Mouse (Mus musculus) intestine, embryonic 15.5 days (tissue): ENCODE data around the gene 4930544D05Rik. TPM values are rescaled to one million over a fixed set of nuclear protein-coding genes. Genes with fewer than 3 reads are reported as not detected.
A peak's percentile ranks its signal among the peaks of the same experiment; 100 is the strongest.

Source experiments
- ATAC-seq: fragments of 200-750 bp; cut with Nextera tagmentation; 2 replicates; pipeline ENCODE4 v1.8.0; 2017; ENCODE audit warnings: moderate TSS enrichment, moderate library complexity
- H3K27ac ChIP-seq: fragments of 300-500 bp; sonication (generic); 2 replicates; pipeline ENCODE4 v1.5.1; 2015; ENCODE audit warnings: mild to moderate bottlenecking, inconsistent platforms
- H3K27me3 ChIP-seq: fragments of 300-500 bp; sonication (generic); replicated peaks from 2 replicates; pipeline ENCODE4 v1.6.1; 2015; ENCODE audit warnings: inconsistent platforms
- H3K36me3 ChIP-seq: fragments of 300-500 bp; sonication (generic); 2 replicates; pipeline ENCODE4 v1.6.1; 2015; ENCODE audit warnings: inconsistent platforms
- H3K4me1 ChIP-seq: fragments of 300-500 bp; sonication (generic); replicated peaks from 2 replicates; pipeline ENCODE4 v1.6.1; 2015; ENCODE audit warnings: inconsistent platforms
- H3K4me2 ChIP-seq: fragments of 300-500 bp; sonication (generic); replicated peaks from 2 replicates; pipeline ENCODE4 v1.6.1; 2015; ENCODE audit warnings: mild to moderate bottlenecking, inconsistent platforms
- H3K4me3 ChIP-seq: fragments of 300-500 bp; sonication (generic); replicated peaks from 2 replicates; pipeline ENCODE4 v1.5.1; 2015; ENCODE audit warnings: inconsistent platforms
- H3K9ac ChIP-seq: fragments of 300-500 bp; sonication (generic); 2 replicates; pipeline ENCODE4 v1.6.1; 2015; ENCODE audit warnings: inconsistent platforms
- H3K9me3 ChIP-seq: fragments of 300-500 bp; sonication (generic); 2 replicates; pipeline ENCODE4 v1.6.1; 2016; ENCODE audit warnings: inconsistent platforms
- WGBS: fragments of 180-500 bp; shearing (Covaris S2); methylation state at CpG from one replicate; pipeline ENCODE4 v1.1.7; 2015; 5-methylcytosine and 5-hydroxymethylcytosine counted together
- polyA plus RNA-seq: library from polyadenylated mRNA; unstranded; fragments of >200 nt; fragmentation: Nextera tagmentation; extraction: Ambion mirVana; gene quantifications from 2 replicates; pipeline ENCODE4 v1.2.1, GENCODE M21; 2015

4930544D05Rik gene
- polyA plus RNA-seq, 1 experiment from 2014 or later, result not detected

DNA sequence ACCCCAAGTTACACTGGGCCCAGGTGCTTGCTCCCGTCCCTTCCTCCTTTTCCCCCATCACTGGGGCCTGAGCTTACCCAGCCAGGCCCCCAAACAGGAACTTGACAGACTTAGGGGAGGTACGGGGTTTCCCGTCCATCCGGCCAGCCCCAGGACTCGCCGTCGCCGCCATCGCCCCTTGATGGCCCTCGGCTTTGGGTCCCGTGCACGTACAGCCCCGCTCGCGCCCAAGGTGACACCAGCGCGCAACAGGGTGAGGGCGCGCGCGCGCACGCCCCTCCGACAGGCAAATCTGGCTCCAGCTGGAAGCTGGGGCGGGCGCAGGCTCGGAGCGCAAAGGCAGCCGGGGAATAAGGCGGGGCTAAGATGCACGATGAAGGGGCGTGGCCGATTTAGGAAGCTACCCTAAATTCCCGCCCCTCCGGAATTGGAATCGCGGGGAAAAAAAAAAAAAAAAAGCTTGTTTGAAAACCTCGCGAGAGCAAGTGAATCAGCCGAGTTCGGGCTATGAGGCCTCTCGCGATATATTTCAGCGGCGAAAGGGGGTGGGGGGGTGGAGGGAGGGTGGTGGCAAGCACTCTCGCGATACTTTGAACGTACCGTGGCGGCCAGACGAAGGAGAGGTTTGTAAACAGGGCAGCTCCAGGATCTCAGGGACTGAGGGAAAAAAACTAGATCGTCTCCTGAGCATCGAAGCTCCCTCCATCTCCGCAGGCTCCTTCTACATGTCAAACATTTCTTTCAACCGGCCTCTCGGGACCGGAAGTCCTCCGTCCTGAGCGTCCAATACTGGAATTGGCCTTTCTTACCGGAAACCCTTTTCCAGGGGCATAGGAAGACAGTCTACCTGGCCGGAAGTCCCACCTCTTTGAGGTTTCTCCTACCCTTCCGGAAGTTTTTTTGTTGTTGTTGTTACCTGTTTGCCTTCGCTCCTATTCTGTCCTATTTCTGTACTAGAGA, 31.3 kb downstream of the 4930544D05Rik start, which contains the start of the genes Rnf167 and Slc25a11:
Gene Rnf167 (plus strand): TSS at position 545 of the 960 bp plus-strand sequence.
Gene Slc25a11 (minus strand): TSS at position 789 of the 960 bp plus-strand sequence.
- H3K36me3 ChIP-seq, result peaks cover 29% of the 10 kb centered on the region
- no peaks in the 10 kb centered on the region for H3K27me3 ChIP-seq
- peak within 1 kb of the TSS; percentile 96 for H3K27ac ChIP-seq
- peak; percentile 91 for ATAC-seq
- H3K9ac ChIP-seq, result peak within 1 kb of the TSS; percentile 90
- H3K4me2 ChIP-seq, result peak within 1 kb of the TSS; percentile 91
- no peaks in the 10 kb centered on the region for H3K9me3 ChIP-seq
- WGBS, result under 1% methylated on average over 63 of the region's 63 CpGs
- peak within 1 kb of the TSS; percentile 67 for H3K4me3 ChIP-seq
- peaks cover 41% of the 10 kb centered on the region for H3K4me1 ChIP-seq

DNA sequence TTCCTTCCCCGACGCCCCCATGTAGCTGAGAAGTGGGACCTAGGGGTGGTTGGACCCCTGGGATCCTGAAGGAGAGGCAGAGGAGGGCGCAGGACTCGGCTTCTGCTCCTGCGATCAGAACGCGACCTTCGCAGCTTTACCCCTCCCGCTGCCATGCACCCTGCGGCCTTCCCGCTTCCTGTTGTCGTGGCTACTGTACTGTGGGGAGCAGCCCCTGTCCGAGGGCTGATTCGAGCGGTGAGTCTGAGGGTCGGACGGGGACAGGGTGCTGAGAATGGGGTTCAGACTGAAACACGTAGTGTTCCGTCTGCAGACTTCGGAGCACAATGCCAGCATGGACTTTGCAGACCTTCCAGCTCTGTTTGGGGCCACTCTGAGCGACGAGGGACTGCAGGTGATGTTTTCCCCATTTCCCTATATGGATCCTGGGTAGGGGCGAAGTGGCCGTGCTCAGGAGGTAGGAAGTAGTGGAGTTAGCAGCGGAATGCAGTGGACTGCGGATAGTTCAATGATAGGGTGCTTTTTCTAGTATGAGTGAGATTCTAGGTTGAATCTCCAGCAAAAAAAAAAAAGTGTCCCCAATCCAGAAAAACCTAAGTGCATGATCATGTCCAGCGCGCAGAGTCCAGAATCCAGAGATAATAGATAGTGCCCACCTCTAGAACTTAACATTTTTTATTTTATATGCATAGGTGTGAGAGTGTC, 32.2 kb downstream of the 4930544D05Rik start:
- Histone ChIP-seq H3K9ac (peak overlapping the region; percentile 90), H3K4me1 (peaks cover 48% of the 10 kb centered on the region), H3K36me3 (peaks cover 38% of the 10 kb centered on the region), H3K27ac (peak overlapping the region; percentile 96), H3K4me2 (peak overlapping the region; percentile 91), H3K27me3 (no peaks in the 10 kb centered on the region), H3K4me3 (peak overlapping the region; percentile 67), H3K9me3 (no peaks in the 10 kb centered on the region)
- peak; percentile 37 for ATAC-seq
- 2% methylated on average over 28 of the region's 28 CpGs for WGBS

DNA sequence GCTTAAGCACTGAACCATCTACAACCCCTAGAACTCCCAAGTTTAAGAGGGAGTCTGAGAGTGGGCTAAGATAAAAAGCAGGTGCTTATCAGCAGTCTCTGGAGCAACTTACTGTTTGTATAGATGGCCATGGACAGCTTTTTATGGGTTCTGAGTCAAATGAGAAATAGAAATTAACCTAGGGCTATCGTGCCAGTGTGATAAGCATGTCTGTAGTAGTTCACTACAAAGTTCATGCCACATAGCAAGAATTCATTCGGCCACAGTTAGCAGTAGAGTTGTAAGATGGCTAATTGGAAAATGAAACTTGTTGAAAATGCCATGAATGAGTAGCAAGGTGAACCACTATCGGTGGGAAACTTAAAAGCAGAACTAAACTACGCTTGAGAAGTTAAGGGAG, 32.9 kb downstream of the 4930544D05Rik start:
- Histone ChIP-seq H3K9me3 (no peaks in the 10 kb centered on the region), H3K27ac (peak overlapping the region; percentile 96), H3K4me3 (peak overlapping the region; percentile 67), H3K4me1 (peaks cover 48% of the 10 kb centered on the region), H3K9ac (peak overlapping the region; percentile 90), H3K36me3 (peaks cover 38% of the 10 kb centered on the region), H3K4me2 (peak overlapping the region; percentile 91), H3K27me3 (no peaks in the 10 kb centered on the region)
- 63% methylated on average over 4 of the region's 4 CpGs for WGBS
- no peak for ATAC-seq

DNA sequence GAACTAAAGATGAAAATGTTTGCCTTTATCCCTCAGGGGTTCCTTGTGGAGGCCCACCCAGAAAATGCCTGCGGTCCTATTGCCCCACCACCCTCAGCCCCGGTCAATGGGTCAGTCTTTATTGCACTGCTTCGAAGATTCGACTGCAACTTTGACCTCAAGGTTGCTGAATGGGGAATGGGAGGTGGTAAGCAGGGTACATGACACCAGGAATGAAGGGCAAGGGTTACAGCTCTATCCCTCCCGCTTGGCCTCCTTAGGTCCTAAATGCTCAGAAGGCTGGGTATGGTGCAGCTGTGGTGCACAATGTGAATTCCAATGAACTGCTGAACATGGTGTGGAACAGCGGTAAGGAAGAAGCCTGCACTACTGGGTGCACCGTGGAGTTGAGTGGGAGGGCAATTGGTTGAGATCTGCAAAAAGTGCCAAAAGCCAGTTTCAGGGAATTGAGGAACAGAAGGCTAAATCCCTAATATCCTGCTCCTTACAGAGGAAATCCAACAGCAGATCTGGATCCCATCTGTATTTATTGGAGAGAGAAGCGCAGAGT, 33.6 kb downstream of the 4930544D05Rik start:
- Histone ChIP-seq H3K4me2 (peak overlapping the region; percentile 91), H3K4me3 (peak overlapping the region; percentile 10), H3K9ac (no peak overlapping the region), H3K4me1 (peaks cover 48% of the 10 kb centered on the region), H3K36me3 (peaks cover 36% of the 10 kb centered on the region), H3K9me3 (no peaks in the 10 kb centered on the region), H3K27me3 (no peaks in the 10 kb centered on the region), H3K27ac (0 out of 2 replicates have a peak overlapping the region, but pooled peaks have one; percentile 32)
- WGBS, result 72% methylated on average over 8 of the region's 8 CpGs
- no peak for ATAC-seq

DNA sequence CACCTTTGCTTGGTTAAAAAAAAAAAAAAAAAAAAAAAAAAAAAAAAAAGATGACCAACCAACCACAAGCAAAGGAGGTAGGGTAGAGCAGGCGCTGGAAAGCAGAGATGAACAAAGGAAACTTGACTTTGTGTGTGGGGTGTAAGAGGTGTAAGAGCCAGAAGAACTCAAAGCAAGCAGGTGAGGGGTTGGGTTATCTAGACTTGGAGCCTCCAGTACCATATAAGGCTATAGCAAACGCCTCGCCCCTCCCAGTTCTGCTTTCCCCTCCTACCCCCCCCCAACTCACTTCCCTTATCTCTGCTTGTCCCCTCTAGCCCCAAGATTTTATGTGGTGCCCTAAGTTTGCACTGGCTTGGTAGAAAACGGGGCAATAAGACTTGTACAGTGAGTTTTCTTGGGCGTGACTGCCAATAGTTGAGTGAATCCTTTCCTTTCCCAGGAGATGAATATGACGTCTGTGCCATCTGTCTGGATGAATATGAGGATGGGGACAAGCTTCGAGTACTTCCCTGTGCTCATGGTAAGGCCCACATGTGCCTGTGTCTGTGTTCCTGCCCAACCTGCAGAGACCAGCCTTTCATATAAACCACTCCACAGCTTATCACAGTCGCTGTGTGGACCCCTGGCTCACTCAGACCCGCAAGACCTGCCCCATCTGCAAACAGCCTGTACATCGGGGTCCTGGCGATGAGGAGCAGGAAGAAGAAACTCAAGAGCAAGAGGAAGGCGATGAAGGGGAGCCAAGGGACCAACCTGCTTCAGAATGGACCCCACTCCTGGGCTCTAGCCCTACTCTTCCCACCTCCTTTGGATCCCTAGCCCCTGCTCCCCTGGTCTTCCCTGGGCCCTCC, 34.9 kb downstream of the 4930544D05Rik start:
- no peak for ATAC-seq
- H3K4me1 ChIP-seq, result peaks cover 45% of the 10 kb centered on the region
- H3K4me2 ChIP-seq, result peak overlapping the region; percentile 87
- peak overlapping the region; percentile 12 for H3K4me3 ChIP-seq
- WGBS, result 65% methylated on average over 12 of the region's 12 CpGs
- H3K27ac ChIP-seq, result peak overlapping the region; percentile 68
- H3K27me3 ChIP-seq, result no peaks in the 10 kb centered on the region
- peak overlapping the region; percentile 18; the same call in 1 of the 2 replicates for H3K9ac ChIP-seq
- H3K36me3 ChIP-seq, result peaks cover 29% of the 10 kb centered on the region
- no peaks in the 10 kb centered on the region for H3K9me3 ChIP-seq

DNA sequence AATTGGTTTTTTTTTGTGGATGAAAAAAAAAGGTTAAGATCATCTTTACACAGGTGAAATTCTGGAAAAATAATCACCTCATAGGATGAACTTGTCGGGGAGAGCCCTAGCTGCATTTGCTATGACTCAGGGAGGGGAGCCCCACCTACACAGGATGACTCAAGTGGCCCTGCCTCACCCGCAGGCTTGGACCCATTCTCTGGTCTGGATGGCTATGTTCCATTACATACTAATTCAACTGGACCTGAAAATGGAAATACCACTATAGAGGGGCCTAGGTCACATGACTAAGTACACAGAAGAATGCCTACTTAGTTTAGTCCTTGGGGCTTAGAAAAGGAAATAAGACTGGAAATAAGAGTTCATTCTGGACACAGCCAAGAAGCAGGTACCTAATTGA, 35.7 kb downstream of the 4930544D05Rik start:
- peaks cover 43% of the 10 kb centered on the region for H3K4me1 ChIP-seq
- 61% methylated on average over 2 of the region's 2 CpGs for WGBS
- H3K27ac ChIP-seq, result no peak overlapping the region

DNA sequence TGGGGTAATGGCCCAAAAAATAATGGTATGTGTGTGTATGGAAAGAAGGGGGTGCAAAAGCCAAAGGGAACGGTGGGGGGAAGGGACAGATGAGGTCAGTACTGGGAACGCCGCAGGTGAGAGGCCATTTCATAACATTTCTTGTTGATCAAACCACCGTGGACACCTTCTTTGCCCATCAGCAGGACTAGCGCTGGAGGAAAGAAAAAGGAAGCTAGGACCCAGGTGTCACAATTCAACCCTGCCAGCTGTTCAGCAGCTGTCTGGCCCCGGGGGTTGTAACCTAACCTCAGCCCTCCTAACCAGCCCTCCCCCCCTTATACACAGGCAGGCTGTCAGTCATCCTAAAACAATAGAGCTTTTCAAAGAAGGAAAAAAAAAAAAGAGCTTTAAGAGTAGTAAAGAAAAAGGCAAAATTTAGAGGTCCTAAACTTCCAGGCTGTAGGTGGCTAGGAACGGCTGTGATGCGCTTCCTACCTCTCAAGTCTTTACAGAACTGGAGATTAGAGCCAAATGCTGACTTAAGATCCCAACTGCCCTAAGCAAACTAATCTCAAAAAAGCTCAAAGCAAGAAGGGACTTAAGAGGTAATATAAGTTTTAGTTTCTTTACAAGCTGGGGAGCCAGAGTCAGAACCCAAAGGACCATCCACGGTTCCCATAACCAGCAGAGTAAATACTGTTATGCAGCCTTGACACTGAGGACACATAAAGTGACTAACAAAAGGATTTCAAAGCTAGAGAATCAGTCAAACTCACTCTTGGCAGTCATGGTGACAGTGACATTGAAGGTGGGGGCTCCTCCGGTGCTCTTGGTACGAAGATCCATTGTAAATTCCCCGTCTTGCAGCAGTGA, 36.6 kb downstream of the 4930544D05Rik start:
- no peaks in the 10 kb centered on the region for H3K27me3 ChIP-seq
- peaks cover 29% of the 10 kb centered on the region for H3K36me3 ChIP-seq
- H3K27ac ChIP-seq, result peak overlapping the region; percentile 99
- H3K9me3 ChIP-seq, result no peaks in the 10 kb centered on the region
- H3K4me1 ChIP-seq, result peaks cover 52% of the 10 kb centered on the region
- whole genome bisulfite sequencing, result 44% methylated on average over 12 of the region's 12 CpGs
- H3K4me3 ChIP-seq, result peak overlapping the region; percentile 99
- H3K4me2 ChIP-seq, result peak overlapping the region; percentile 87
- peak overlapping the region; percentile 98 for H3K9ac ChIP-seq
- no peak for ATAC-seq

More for the DNA sequence above, 35.7 kb downstream of the 4930544D05Rik start:
- peak overlapping the region; percentile 18; the same call in 1 of the 2 replicates for H3K9ac ChIP-seq
- H3K4me2 ChIP-seq, result peak overlapping the region; percentile 87
- H3K4me3 ChIP-seq, result peak overlapping the region; percentile 12; the same call in 1 of the 2 replicates
- peaks cover 29% of the 10 kb centered on the region for H3K36me3 ChIP-seq
- H3K27me3 ChIP-seq, result no peaks in the 10 kb centered on the region
- no peak for ATAC-seq
- H3K9me3 ChIP-seq, result no peaks in the 10 kb centered on the region

DNA sequence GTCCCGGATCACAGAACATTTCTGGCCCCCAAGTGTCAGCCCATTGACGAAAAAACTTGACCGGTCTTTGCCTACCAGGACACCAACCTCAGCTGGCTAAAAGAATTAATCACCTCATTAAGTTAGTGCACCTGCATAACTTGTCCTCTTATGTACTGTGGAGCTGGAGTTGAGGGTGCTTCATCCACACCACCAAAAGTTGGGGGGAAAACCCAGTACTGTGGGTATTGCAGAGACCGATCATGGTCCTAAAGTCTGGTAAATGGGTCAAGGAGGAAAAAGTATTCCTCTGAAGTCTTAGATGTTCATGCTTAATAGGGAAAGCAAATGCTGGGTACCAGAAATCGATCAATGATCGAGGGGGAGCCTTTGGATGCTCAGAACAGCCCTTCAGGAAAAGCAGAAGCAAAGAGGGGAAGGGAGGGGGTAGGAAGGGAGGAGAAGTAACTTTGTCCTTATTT, 37.3 kb downstream of the 4930544D05Rik start:
- Histone ChIP-seq H3K9me3 (no peaks in the 10 kb centered on the region), H3K4me1 (peaks cover 58% of the 10 kb centered on the region), H3K27ac (peak overlapping the region; percentile 99), H3K4me3 (peak overlapping the region; percentile 99), H3K36me3 (peaks cover 29% of the 10 kb centered on the region), H3K9ac (peak overlapping the region; percentile 98), H3K27me3 (no peaks in the 10 kb centered on the region), H3K4me2 (peak overlapping the region; percentile 87)
- WGBS, result 36% methylated on average over 6 of the region's 6 CpGs
- ATAC-seq, result no peak

DNA sequence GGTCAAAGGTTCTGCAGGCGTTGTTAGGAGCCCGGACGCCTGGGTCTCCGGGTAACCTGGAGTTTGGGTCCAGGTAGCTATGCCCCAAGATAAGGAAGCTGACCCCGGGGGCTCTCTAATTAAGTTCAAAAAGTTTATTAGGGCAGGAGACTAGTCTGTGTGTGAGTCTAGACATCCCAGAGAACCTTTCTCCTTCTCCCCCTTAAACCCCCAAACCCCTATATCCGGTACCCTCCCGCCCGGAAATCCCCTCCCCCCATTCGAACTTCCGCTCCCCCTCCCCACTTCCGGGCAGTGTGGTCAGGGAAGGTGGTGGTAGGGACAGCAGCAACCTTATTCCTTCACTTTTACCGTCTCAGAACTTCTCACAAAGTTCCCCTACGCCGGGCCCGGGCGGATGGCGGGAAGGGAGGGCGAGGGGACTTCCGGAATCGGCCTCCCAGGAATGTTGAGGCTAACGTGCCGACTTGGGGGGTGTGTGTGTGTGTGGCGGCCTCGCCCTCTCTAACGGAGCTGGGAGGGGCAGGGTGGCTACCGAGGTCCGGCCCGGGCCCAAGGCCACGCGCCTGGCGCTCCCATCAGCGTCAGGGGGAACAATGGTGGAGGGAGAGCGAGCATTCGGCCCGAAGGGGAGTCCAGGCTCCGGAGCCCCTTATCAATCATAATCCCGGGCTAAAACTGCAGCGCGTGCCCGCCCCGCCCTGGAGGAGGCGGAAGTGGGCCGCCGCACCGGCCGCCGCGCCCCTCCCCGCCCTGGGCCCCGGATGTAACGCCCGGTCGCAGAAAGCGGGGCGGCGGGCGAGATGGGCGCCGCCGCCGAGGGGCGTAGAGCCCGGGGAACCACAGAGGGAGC, 37.9 kb downstream of the 4930544D05Rik start:
- peaks cover 61% of the 10 kb centered on the region for H3K4me1 ChIP-seq
- WGBS, result under 1% methylated on average over 54 of the region's 63 CpGs
- peak overlapping the region; percentile 87 for H3K4me2 ChIP-seq
- peaks cover 29% of the 10 kb centered on the region for H3K36me3 ChIP-seq
- peak overlapping the region; percentile 99 for H3K4me3 ChIP-seq
- peak overlapping the region; percentile 98 for H3K9ac ChIP-seq
- no peaks in the 10 kb centered on the region for H3K9me3 ChIP-seq
- ATAC-seq, result peak; percentile 56
- H3K27ac ChIP-seq, result peak overlapping the region; percentile 99
- no peaks in the 10 kb centered on the region for H3K27me3 ChIP-seq
